Mouse (Mus musculus) C2C12 (cell line): ENCODE measurements around the gene Rnf19b.

Source experiments
- CTCF ChIP-seq: IDR thresholded peaks from one replicate; pipeline ENCODE4 v1.5.1; 2011; ENCODE audit not compliant: control insufficient read depth, insufficient read depth, insufficient read length
- MAX ChIP-seq: IDR thresholded peaks from one replicate; pipeline ENCODE4 v1.6.1; 2011; ENCODE audit warnings: mild to moderate bottlenecking, control low read depth

DNA sequence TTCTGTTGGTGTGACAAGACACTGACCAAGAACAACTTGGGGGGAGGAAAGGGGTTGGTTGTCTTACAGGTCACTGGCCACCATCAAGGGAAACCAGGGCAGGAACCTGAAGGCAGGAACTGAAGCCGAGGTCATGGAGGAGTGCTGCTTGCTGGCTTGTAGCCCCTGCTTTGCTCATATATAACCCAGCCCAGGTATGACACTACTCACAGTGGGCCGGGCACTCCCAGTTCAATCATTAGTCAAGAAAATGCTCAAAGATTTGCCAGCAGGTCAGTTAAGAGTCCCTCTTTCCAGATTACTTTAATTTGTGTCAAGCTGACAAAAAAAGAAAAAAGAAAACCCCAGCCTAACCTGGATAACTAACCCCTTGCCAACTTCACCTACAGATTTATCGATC lies 32.4 kb upstream of the Rnf19b start:
- TF ChIP-seq CTCF (no peak), MAX (no peak)
